Mouse (Mus musculus) limb, embryonic 14.5 days (tissue): ENCODE measurements around the gene Cyb5r3. TPM values are rescaled to one million over a fixed set of nuclear protein-coding genes. Genes with fewer than 3 reads are reported as not detected.

Source experiments
- ATAC-seq: fragments of 200-750 bp; cut with Nextera tagmentation; 2 replicates; pipeline ENCODE4 v1.8.0; 2017; ENCODE audit warnings: low read depth, moderate number of reproducible peaks, moderate TSS enrichment; ENCODE audit not compliant: low FRiP score
- DNase-seq: peaks from one replicate; pipeline ENCODE4 v3.0.0-alpha.2; 2015; ENCODE audit warnings: low spot score
- H3K27ac ChIP-seq: fragments of 300-500 bp; sonication (generic); replicated peaks from 2 replicates; pipeline ENCODE4 v1.5.1; 2014; ENCODE audit warnings: low read depth, mild to moderate bottlenecking, low read length, moderate library complexity, mixed read lengths
- H3K27me3 ChIP-seq: fragments of 300-500 bp; sonication (generic); 2 replicates; pipeline ENCODE4 v1.6.1; 2014; ENCODE audit warnings: low read length, mixed read lengths; ENCODE audit not compliant: control insufficient read depth, insufficient read depth
- H3K36me3 ChIP-seq: fragments of 300-500 bp; sonication (generic); 2 replicates; pipeline ENCODE4 v1.6.1; 2014; ENCODE audit warnings: mild to moderate bottlenecking, low read length, moderate library complexity, mixed read lengths; ENCODE audit not compliant: control insufficient read depth, insufficient read depth
- H3K4me1 ChIP-seq: fragments of 300-500 bp; sonication (generic); 2 replicates; pipeline ENCODE4 v1.6.1; 2014; ENCODE audit warnings: antibody characterized with exemption, low read length, mixed read lengths; ENCODE audit not compliant: control insufficient read depth, insufficient read depth
- H3K4me2 ChIP-seq: fragments of 300-500 bp; sonication (generic); replicated peaks from 2 replicates; pipeline ENCODE4 v1.6.1; 2014; ENCODE audit warnings: low read depth, mild to moderate bottlenecking, low read length, moderate library complexity; ENCODE audit not compliant: severe bottlenecking
- H3K4me3 ChIP-seq: fragments of 300-500 bp; sonication (generic); replicated peaks from 2 replicates; pipeline ENCODE4 v1.5.1; 2014; ENCODE audit warnings: low read length
- H3K9ac ChIP-seq: fragments of 300-500 bp; sonication (generic); 2 replicates; pipeline ENCODE4 v1.6.1; 2014; ENCODE audit warnings: mild to moderate bottlenecking, low read depth, low read length, moderate library complexity; ENCODE audit not compliant: severe bottlenecking
- H3K9me3 ChIP-seq: fragments of 300-500 bp; sonication (generic); 2 replicates; pipeline ENCODE4 v1.6.1; 2016; ENCODE audit warnings: low read length; ENCODE audit not compliant: control insufficient read depth
- POLR2A ChIP-seq: fragments of 200-500 bp; IDR thresholded peaks from 2 replicates; pipeline ENCODE4 v1.8.0; 2012; ENCODE audit warnings: inconsistent platforms, mild to moderate bottlenecking, moderate library complexity, borderline replicate concordance; ENCODE audit not compliant: insufficient read depth, insufficient read length; ENCODE audit errors: extremely low read depth
- WGBS: fragments of 180-500 bp; shearing (Covaris S2); extraction: QIAGEN DNeasy Blood & Tissue Kit; methylation state at CpG from one replicate; pipeline ENCODE4 v1.1.7; 2014; 5-methylcytosine and 5-hydroxymethylcytosine counted together
- polyA plus RNA-seq, 2 experiments: library from polyadenylated mRNA; depleted of rRNA in 1 of 2; stranded (reverse) in 1 of 2; unstranded in 1 of 2; fragments of >200 nt; fragmentation: Nextera tagmentation in 1 of 2; extraction: Ambion mirVana in 1 of 2; gene quantifications; 2 replicates each; pipeline versions ENCODE4 v1.2.1 to v1.2.3; 2012 to 2014

Cyb5r3 gene
- polyA plus RNA-seq, 2 experiments: 73.3 to 136 TPM

DNA sequence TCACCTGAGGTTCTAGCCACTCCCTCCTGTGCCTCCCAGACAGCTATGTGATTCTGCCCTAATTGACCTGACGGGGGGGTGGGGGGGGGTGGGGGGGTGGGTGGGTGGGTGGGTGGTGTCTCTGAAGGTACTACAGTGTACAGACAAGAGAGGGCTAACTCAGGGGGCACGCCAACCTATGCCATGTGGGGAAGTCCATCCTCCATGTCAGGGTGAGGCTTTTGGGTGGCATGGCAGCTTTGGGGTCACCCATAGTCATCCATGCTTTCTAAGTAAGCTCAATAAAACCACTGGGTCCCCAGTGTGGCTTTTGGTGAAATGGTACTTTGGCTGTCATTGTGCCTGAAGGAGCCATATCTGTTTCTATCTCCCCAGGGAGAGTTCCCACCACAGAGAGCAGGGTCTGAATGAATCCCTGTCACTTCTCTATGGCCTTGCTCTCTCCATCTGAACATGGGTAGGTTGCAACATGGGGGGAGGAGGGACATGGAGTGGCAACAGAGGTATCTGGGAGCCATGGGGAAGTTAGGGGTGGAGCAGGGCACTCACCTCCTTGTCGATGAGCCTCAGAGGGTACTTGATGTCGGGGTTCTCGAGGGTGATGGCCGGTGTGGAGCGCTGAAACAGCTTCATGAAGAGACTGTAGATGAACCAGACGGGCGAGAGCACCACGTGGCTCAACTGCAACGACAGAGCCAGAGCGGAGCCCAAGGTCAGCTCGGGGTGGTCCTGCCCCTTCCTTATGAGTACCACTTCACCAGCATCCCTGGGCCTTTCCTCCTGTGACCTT lies 6.7 kb downstream of the Cyb5r3 start:
- H3K27me3 ChIP-seq: no peaks in the 10 kb centered on the region
- peaks cover 4% of the 10 kb centered on the region; the same call in 1 of the 2 replicates for H3K4me1 ChIP-seq
- H3K4me2 ChIP-seq: no peak overlapping the region
- WGBS: 92% methylated on average over 13 of the region's 13 CpGs
- no peak overlapping the region for H3K27ac ChIP-seq
- H3K4me3 ChIP-seq: no peak overlapping the region
- DNase-seq: no peak
- TF ChIP-seq POLR2A: no peak
- H3K36me3 ChIP-seq: peaks cover 20% of the 10 kb centered on the region
- H3K9ac ChIP-seq: no peak overlapping the region
- no peak for ATAC-seq
- H3K9me3 ChIP-seq: no peaks in the 10 kb centered on the region

DNA sequence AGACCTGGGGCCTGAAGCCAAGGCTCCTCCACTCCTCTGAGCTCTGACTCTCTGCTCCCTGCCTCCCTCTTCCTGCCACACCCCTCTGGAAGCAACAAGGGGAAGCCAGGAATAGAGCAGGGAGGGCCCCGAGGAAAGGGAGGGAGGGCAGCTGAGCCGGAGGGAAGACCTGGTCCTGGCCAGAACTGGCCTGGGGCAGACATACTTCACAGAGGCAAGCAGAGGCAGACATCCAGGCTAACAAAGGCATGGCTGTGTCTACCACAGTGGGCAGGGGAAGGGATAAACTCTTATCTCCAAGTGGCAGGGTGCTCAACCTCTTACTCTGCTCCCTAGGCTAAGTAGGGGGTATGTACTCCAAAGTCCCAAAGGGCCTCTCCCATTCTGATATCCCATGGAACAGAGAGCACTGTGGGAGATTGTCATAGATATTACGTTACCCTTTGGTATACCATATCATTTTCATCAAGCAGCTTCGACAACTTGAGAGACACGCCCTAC lies 7.4 kb downstream of the Cyb5r3 start:
- no peak for TF ChIP-seq POLR2A
- ATAC-seq (no peak), DNase-seq (no peak)
- no peaks in the 10 kb centered on the region for H3K4me1 ChIP-seq
- H3K36me3 ChIP-seq: peaks cover 26% of the 10 kb centered on the region
- H3K9ac ChIP-seq: no peak overlapping the region
- 73% methylated on average over 5 of the region's 5 CpGs for WGBS
- H3K9me3 ChIP-seq: no peaks in the 10 kb centered on the region
- no peak overlapping the region for H3K27ac ChIP-seq
- H3K27me3 ChIP-seq: no peaks in the 10 kb centered on the region
- no peak overlapping the region for H3K4me3 ChIP-seq
- no peak overlapping the region for H3K4me2 ChIP-seq

DNA sequence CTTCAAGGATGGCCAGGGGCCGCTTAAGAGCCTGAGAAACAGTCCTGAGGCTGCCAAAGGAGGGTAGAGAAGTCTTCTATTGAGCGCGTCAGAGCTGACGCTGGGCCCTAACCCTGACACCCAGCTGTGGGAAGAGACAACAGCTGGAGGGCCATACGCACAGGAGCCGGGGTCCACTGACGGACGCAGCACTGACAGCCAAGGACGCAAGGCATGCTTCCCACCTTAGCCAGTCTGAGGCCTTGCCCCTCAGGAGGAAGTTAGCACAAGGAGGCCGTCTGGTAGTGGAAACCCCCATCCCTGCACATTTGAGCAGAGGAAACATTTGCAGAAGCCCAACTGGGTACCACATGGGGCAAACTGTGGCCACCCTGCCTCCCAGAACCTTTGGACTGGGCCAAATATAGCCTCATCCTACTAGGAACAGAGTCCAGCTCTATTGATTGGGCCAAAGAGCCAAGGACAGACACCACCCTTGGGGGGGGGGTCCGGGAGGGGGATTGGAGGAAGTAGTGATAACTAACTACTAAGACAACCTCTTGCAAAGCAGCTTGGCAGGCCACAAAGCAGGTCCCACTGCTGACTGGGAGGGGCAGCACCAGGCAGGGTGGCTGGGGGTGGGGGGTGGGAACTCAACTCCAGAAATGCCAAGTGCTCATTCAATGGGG lies 9.4 kb downstream of the Cyb5r3 start:
- H3K9ac ChIP-seq: 0 out of 2 replicates have a peak overlapping the region, but pooled peaks have one; percentile 16
- no peaks in the 10 kb centered on the region for H3K9me3 ChIP-seq
- H3K4me2 ChIP-seq: no peak overlapping the region
- ATAC-seq (no peak), DNase-seq (no peak)
- H3K27ac ChIP-seq: no peak overlapping the region
- no peaks in the 10 kb centered on the region for H3K4me1 ChIP-seq
- WGBS: 88% methylated on average over 11 of the region's 11 CpGs
- TF ChIP-seq POLR2A: no peak
- H3K4me3 ChIP-seq: no peak overlapping the region
- no peaks in the 10 kb centered on the region for H3K27me3 ChIP-seq
- H3K36me3 ChIP-seq: peaks cover 45% of the 10 kb centered on the region

DNA sequence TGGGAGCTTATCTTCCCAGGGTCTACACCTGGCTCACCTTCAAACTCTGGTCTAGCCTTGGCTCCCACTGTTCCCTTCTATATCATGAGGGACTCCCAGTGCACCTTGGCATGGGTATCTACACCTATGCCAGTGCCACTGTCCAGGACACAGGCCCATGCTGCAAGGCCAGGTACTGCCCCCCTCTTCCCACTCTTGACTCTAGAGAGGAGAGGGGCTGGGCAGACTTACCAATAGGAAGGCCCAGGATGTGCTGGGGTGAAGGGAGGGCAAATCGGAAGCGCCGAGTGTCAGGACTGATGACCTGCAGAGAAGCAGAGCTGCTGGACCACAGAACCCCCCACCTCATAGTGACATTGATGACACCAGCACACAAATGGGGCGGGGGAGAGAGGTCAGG lies 10.4 kb downstream of the Cyb5r3 start:
- Histone ChIP-seq H3K27me3 (no peaks in the 10 kb centered on the region), H3K9ac (no peak overlapping the region), H3K4me1 (no peaks in the 10 kb centered on the region), H3K9me3 (no peaks in the 10 kb centered on the region), H3K4me2 (no peak overlapping the region), H3K27ac (no peak overlapping the region), H3K36me3 (peaks cover 52% of the 10 kb centered on the region), H3K4me3 (no peak overlapping the region)
- no peak for DNase-seq
- 90% methylated on average over 4 of the region's 4 CpGs for WGBS
- ATAC-seq: no peak
- no peak for TF ChIP-seq POLR2A

DNA sequence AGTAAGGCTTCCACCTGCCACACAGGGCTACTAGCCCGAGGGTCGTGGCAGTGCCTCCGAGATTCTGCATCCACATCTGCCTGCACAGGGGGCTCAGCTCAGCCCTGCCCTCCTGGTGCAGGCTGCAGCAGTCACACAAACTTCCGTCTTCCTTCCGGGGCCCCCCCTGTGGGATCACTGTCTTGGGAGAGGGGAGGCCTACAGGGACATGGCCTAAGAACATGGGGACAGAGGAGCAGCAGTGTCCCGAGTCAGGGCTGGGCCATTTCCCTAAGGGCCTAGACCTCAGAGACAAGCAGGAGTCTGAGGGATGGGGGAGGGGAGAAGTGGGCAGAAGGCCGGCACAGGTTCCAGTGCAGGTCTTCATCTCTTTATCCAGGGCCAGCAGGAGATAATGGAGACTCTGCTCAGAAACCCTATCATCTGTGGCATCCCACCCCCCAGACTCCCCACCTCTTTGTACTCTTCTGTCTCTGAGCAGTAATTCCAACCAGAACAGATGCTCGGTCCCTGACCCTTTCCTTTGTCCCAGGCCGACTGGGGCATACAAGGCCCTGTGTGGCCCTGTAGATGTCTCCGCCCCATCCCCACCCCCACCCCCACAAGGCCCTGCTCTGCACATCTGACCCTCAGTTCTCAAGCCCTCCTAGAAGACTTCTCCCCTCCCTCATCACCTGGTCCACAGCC lies 11.2 kb downstream of the Cyb5r3 start:
- no peak overlapping the region for H3K27ac ChIP-seq
- ATAC-seq: no peak
- 69% methylated on average over 10 of the region's 10 CpGs for whole genome bisulfite sequencing
- no peak for TF ChIP-seq POLR2A
- H3K4me3 ChIP-seq: no peak overlapping the region
- H3K27me3 ChIP-seq: no peaks in the 10 kb centered on the region
- H3K36me3 ChIP-seq: peaks cover 55% of the 10 kb centered on the region
- no peak overlapping the region for H3K4me2 ChIP-seq
- no peak for DNase-seq
- no peak overlapping the region for H3K9ac ChIP-seq
- H3K4me1 ChIP-seq: no peaks in the 10 kb centered on the region
- H3K9me3 ChIP-seq: no peaks in the 10 kb centered on the region
